Mouse (Mus musculus): ENCODE measurements around the gene 0610012G03Rik.
"Not testable (repeated sequence)": the region's sequence is repeated elsewhere in the genome, so short reads cannot be mapped to it uniquely, and the experiment has no call there.

Gene 0610012G03Rik

DNA sequence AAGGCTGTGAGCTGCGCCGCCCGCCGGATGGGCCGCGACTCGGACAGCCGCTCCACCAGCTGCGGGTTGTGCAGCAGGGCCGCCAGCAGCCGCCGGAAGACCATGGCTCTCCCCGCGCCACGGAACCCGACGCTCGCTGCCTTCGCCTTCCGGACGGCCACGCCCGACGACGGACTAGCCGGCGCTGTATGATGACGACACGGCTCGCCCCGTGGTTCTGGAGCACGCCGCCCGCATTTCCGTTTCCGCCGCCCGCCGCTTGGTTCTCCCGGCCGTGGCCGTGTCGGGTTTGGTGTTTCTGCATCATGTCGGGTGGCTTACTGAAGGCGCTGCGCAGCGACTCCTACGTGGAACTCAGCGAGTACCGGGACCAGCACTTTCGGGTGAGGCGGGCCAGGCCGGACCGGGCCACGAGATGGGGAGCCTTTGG, at the start of gene 0610012G03Rik, which contains the start of gene Ncbp2:
TSS of gene 0610012G03Rik (minus strand) at position 150 of the 430 bp plus-strand sequence.
TSS of gene Ncbp2 (plus strand) at position 169 of the 430 bp plus-strand sequence.
- peak; percentile 98 for DNase-seq

GRCm38 (mm10) chr16:31996371-31996770, 48.1 kb upstream of the 0610012G03Rik start:
- DNase-seq = no peak

- DNase-seq = no peak
These were observed 45.7 kb upstream of the 0610012G03Rik start for GRCm38 (mm10) chr16:31993946-31994345.

DNA sequence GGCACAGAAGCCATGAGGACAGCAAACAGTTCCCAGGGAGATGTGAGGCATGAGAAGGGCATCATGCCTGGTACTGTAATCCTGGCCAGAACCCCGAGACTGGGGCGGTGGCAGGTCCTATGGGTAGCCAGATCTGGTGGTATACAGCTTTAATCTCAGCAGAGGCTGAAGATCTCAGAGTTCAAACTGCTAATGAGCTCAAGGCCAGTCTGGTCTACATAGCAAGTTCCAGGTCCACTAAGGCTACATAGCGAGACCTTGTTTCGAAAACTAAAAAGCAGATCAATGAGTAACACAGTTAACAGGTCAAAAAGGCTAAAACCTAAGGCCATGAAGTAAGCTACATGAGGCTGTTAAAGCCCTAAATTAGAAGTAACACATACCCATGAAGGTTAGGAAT, 44.9 kb upstream of the 0610012G03Rik start:
- no peak for DNase-seq

GRCm38 (mm10) chr16:31992039-31992438, 43.7 kb upstream of the 0610012G03Rik start:
- DNase-seq = no peak

DNA sequence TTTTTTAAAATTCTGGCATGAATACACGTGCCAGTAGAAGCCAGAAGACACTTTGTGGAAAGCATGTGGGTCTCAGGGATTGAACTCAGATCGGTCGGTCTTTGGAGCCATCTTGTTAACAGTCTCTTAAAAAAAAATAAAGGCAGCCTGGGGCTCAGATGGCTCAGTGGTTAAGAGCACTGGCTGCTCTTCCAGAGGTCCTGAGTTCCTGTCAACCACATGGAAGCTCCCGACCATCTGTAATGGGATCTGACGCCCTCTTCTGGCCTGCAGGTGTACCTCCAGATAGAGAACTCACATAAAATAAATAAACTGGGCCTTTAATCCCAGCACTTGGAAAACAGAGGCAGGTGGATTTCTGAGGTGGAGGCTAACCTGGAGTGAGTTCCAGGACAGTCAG, 32.7 kb upstream of the 0610012G03Rik start:
- DNase-seq = no peak

DNA sequence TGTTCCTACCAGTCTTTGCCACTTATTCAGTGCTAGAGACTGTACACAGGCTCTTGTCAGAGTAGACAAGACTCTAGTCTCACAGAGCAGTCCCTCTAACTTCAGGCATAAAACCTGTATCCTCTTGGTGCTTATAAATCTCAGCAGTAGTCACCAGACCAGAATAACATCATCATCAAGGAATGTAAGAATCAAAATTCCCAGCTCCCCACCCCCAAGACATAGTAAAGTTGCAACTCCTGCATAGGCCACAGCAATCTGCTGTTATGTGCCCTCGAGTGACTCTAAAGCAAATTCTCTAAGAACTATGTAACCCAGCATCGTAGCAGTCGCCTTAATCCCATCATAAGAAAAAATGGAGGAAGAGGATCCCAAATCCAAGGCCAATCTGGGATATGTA, 31.2 kb upstream of the 0610012G03Rik start:
- DNase-seq = no peak

DNA sequence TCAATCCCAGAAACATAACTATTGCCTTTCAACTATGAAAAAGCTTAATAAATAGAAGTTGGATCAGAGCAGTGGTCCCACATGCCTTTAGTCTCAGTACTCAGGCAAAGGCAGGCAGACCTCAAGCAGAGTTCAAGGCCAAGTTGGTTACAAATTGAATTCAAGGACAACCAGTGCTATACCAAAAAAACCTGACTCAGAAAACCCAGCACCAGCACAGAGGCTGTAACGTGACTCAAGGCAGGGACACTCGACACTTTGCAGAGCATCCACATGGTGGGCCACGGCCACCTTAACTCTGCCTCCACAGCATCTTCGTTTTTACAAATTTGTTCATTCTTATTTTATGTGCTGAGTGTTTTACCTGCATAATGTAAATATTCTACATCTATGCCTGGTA, 27.0 kb upstream of the 0610012G03Rik start:
- DNase-seq = no peak

DNA sequence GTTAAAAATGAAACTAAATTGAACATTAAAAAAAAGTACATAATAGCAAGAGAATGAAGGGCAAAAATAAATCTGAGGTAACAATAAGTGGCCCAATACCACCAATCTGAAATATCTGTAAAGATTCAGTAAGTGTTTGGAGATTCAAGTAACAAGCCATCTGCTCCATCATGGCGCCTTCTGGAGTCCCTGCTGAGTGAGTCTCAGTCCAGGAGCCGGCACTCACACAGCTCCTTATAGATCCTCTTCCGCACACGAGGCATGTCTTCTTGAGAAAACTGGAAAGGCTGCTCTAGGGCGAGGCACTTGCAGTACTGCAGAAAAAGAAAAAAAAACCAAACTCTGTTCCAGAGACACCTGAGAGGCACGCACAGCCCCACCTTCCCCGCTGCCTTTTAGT, 14.9 kb upstream of the 0610012G03Rik start:
- no peak for DNase-seq

GRCm38 (mm10) chr16:31947901-31948316, 385 bp downstream of the 0610012G03Rik start:
- DNase-seq = no peak

- DNase-seq = no peak
These were observed 961 bp downstream of the 0610012G03Rik start for GRCm38 (mm10) chr16:31947333-31947732.

DNA sequence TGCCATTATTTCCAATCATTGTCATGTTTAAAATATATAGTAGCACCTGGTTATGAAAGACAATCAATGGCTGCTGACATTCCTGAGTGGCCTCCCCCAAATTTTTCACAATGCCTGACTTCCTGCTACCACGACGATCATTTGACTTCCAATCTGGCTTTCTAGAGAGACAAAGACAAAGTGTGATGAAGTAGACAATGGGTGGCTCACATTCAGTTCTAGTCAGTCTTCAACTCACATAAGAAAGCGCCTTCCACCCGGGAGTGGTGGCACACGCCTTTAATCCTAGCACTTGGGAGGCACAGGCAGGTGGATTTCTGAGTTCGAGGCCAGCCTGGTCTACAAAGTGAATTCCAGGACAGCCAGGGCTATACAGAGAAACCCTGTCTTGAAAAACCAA, 2.3 kb downstream of the 0610012G03Rik start:
- not testable (repeated sequence) for DNase-seq

GRCm38 (mm10) chr16:31945372-31945771, 2.9 kb downstream of the 0610012G03Rik start:
- DNase-seq = no peak

- no peak for DNase-seq
These were observed 3.5 kb downstream of the 0610012G03Rik start for GRCm38 (mm10) chr16:31944698-31945255.

GRCm38 (mm10) chr16:31943980-31944379, 4.3 kb downstream of the 0610012G03Rik start:
- DNase-seq = peak; percentile 88 to 90

- no peak for DNase-seq
These were observed 7.7 kb downstream of the 0610012G03Rik start for GRCm38 (mm10) chr16:31940586-31940985.

- DNase-seq = no peak
These were observed 9.4 kb downstream of the 0610012G03Rik start for GRCm38 (mm10) chr16:31938856-31939255.

DNA sequence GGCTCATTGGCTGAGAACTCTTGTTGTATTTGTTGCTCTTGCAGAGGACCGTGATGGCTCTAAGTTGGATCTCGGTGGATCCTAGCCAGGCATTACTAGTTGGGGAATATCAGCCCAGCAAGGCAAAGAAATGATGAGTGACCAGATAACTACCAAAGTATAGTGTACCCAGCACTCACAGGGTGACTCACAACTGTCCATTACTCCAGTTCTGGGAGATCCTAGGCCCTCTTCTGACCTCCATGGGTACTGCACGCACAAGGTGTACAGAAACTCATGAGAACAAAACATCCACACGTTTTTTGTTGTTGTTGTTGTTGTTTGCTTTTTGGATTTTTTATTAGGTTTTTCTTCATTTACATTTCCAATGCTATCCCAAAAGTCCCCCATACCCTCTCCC, 11.7 kb downstream of the 0610012G03Rik start:
- no peak for DNase-seq

DNA sequence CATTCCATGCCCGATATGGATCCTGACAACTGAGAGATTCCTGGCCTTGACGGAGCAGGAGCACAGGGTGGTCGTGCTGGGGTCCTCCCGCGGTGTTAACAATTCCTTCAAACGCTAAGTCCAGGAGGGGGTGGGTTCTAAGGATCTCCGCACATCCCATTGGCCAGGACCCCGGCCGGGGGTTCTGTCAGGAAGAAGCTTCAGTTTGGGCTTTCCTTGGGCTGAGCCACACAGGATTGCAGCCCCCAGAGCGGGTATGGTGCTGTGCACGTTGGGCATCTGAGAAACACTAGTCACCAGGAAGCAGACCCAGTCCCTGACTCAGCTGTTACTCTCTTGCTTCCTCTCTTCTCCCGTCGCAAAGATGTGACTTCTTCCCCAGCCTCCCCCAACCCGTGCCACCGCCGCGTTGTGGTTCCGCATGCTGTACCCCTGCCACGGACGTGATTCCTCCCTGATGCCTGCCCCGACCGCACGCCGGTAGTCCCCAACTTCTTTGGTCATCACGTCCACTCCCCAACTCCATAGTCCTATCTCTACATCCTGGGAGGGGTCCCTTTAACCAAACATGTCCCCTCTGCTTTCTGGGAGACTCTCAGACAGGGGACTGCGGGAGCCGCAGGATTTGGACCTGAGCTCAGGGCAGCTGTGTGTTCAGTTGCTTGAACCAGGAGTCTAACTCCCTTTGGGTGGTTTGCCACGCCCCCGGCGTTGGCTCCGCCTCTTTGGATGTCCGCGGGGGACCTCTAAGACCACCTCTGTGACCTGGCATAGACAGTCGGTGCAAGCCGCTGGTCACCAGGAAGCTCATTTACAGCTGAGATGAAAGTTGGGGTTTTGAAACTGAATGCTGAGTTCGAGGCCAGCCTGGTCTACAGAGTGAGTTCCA, 13.0 kb downstream of the 0610012G03Rik start:
- DNase-seq = peak; percentile 31 to 38

- no peak for DNase-seq
These were observed 13.7 kb downstream of the 0610012G03Rik start for GRCm38 (mm10) chr16:31934550-31935010.

DNA sequence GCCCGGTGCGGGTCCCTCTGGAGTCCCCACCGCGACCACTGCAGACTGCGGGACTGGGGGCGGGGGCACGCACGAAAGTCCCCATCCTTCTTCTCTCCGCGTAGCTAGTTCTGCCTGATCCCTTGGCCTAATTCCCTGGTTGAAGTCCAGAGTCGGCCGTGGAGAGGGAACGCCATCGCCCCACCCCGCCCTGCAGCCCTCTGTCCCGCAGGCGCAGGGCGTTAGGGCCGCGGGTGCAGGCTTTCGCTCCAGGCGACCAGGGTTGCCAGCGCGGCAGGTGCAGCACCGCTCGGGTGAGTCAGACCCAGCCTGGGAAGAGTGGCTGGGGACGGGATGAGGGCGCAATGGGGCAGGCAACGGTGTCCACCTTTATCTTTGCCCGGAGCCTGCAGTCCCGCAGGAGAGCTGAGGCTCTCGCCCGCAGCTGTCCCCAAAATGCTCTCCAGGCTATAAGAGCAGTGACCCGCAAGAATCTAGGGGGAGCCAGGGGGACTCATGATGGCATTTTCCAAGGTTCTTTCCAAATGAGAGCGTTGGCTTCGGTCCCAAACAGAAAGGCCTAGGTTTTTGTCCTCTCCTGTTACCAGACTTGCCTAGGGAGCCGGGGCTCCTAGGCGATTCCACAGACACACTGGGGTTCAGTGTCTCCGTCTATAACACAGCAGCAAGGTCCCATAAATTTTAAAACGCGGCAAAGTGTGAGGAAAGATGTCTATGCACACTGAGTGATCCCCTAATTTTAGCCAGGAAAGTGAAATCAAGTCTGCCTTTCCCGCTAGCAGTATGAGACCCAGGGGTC, 14.3 kb downstream of the 0610012G03Rik start, which contains the start of gene Pigz:
TSS of gene Pigz (plus strand) at position 101 of the 799 bp plus-strand sequence.
- DNase-seq = peak; percentile 50 to 65

DNA sequence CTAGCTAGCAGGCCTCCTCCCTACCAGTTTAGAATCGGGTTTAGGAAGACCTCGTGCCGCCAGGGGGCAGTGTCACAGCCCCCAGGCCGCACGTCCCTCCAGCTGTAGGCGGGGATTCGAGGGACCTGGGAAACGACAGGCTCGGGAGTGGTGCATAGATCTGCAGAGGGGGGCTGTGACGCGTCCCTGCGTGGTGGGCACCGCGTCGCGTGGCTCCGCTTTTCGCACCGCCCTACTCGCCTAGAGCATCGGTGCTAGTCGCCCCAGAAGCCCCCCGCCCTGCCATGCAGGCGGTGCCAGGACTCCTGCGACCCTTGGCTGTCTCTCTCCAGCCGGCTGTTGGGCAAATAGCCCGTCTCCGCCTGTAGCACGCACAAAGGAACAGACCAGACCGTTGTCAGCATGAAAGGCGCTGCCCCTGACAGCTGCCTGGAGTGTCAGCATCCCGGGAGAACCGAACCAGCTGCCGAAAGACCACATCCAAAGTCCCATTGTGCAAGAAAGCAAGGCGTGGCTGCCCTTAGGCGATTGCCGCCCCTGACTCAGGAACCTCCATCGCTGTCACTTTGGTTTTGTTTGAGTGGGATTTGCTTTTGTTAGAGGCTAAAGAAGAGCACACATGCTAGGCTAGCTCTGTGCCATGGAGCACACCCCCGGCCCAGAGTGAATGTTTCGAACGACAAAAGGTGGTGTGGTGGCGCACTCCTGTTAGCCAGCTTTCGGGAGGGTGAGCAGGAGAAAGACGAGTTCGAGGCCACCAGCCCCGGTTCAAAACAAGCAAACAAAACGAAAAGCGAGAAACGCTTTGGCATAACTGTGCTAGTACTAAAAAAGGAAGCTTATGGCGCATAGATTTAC, 15.2 kb downstream of the 0610012G03Rik start:
- DNase-seq = peak; percentile 89 to 94
